Mouse (Mus musculus): ENCODE measurements around the gene Dcaf1. TPM values are rescaled to one million over a fixed set of nuclear protein-coding genes. Genes with fewer than 3 reads are reported as not detected.

Dcaf1 gene
- polyA plus RNA-seq, 1 experiment, result 26.2 TPM

GRCm38 (mm10) chr9:106886828-106887702 lies 65.4 kb downstream of the Dcaf1 start, which contains the start of gene Rbm15b:
Rbm15b (minus strand) TSS chr9:106887428.
- TF ChIP-seq CTCF (IDR thresholded peaks at IDR 0.05; ENCODE audit: borderline replicate concordance, insufficient read depth, low read depth, low read length), result peak; percentile 74
- no peak for TF ChIP-seq POLR2A (IDR thresholded peaks at IDR 0.05; ENCODE audit: borderline replicate concordance, insufficient read depth, low read length)
- peak within 1 kb of the TSS; percentile 56; the same call in 1 of the 2 replicates for H3K27ac ChIP-seq (ENCODE audit: insufficient read depth, low read length)
- H3K4me1 ChIP-seq (ENCODE audit: control insufficient read depth, insufficient read depth, low read length), result peaks cover 23% of the 10 kb centered on the region
- DNase-seq, result peak; percentile 98
- H3K27me3 ChIP-seq (ENCODE audit: control insufficient read depth, insufficient read depth, low read length), result no peaks in the 10 kb centered on the region
- 3% methylated on average over 101 of the region's 101 CpGs for WGBS
- H3K4me3 ChIP-seq (replicated peaks; ENCODE audit: insufficient read depth, low read depth, low read length), result peak within 1 kb of the TSS; percentile 65

- DNase-seq, result no peak
- Histone ChIP-seq H3K27me3 (ENCODE audit: control insufficient read depth, insufficient read depth, low read length) (no peaks in the 10 kb centered on the region), H3K4me1 (ENCODE audit: control insufficient read depth, insufficient read depth, low read length) (peaks cover 21% of the 10 kb centered on the region), H3K4me3 (replicated peaks; ENCODE audit: insufficient read depth, low read depth, low read length) (no peak overlapping the region), H3K27ac (ENCODE audit: insufficient read depth, low read length) (no peak overlapping the region)
- no peak for TF ChIP-seq POLR2A (IDR thresholded peaks at IDR 0.05; ENCODE audit: borderline replicate concordance, insufficient read depth, low read length)
- no peak for TF ChIP-seq CTCF (IDR thresholded peaks at IDR 0.05; ENCODE audit: borderline replicate concordance, insufficient read depth, low read depth, low read length)
- WGBS, result 93% methylated on average over 3 of the region's 3 CpGs
Observed at GRCm38 (mm10) chr9:106888346-106888745, 66.7 kb downstream of the Dcaf1 start.

- TF ChIP-seq CTCF (IDR thresholded peaks at IDR 0.05; ENCODE audit: borderline replicate concordance, insufficient read depth, low read depth, low read length), result no peak
- TF ChIP-seq POLR2A (IDR thresholded peaks at IDR 0.05; ENCODE audit: borderline replicate concordance, insufficient read depth, low read length), result no peak
- no peak overlapping the region for H3K27ac ChIP-seq (ENCODE audit: insufficient read depth, low read length)
- DNase-seq, result no peak
- 84% methylated on average over 9 of the region's 9 CpGs for WGBS
- no peaks in the 10 kb centered on the region for H3K27me3 ChIP-seq (ENCODE audit: control insufficient read depth, insufficient read depth, low read length)
- H3K4me3 ChIP-seq (replicated peaks; ENCODE audit: insufficient read depth, low read depth, low read length), result no peak overlapping the region
- H3K4me1 ChIP-seq (ENCODE audit: control insufficient read depth, insufficient read depth, low read length), result peaks cover 14% of the 10 kb centered on the region; the same call in 1 of the 2 replicates
Observed at GRCm38 (mm10) chr9:106889321-106889720, 67.6 kb downstream of the Dcaf1 start.

GRCm38 (mm10) chr9:106890496-106891240 lies 69.0 kb downstream of the Dcaf1 start:
- DNase-seq, result peak in 1 of 2 experiments; percentile 44
- H3K4me3 ChIP-seq (replicated peaks; ENCODE audit: insufficient read depth, low read depth, low read length), result peak overlapping the region; percentile 79
- no peaks in the 10 kb centered on the region for H3K27me3 ChIP-seq (ENCODE audit: control insufficient read depth, insufficient read depth, low read length)
- 42% methylated on average over 8 of the region's 8 CpGs for WGBS
- H3K27ac ChIP-seq (ENCODE audit: insufficient read depth, low read length), result no peak overlapping the region
- TF ChIP-seq CTCF (IDR thresholded peaks at IDR 0.05; ENCODE audit: borderline replicate concordance, insufficient read depth, low read depth, low read length) (no peak), POLR2A (IDR thresholded peaks at IDR 0.05; ENCODE audit: borderline replicate concordance, insufficient read depth, low read length) (no peak)
- peaks cover 3% of the 10 kb centered on the region; the same call in 1 of the 2 replicates for H3K4me1 ChIP-seq (ENCODE audit: control insufficient read depth, insufficient read depth, low read length)

- no peaks in the 10 kb centered on the region for H3K27me3 ChIP-seq (ENCODE audit: control insufficient read depth, insufficient read depth, low read length)
- TF ChIP-seq POLR2A (IDR thresholded peaks at IDR 0.05; ENCODE audit: borderline replicate concordance, insufficient read depth, low read length), result no peak
- no peak for TF ChIP-seq CTCF (IDR thresholded peaks at IDR 0.05; ENCODE audit: borderline replicate concordance, insufficient read depth, low read depth, low read length)
- DNase-seq, result no peak
- H3K27ac ChIP-seq (ENCODE audit: insufficient read depth, low read length), result peak overlapping the region; percentile 59
- H3K4me3 ChIP-seq (replicated peaks; ENCODE audit: insufficient read depth, low read depth, low read length), result peak overlapping the region; percentile 79
- H3K4me1 ChIP-seq (ENCODE audit: control insufficient read depth, insufficient read depth, low read length), result peaks cover 3% of the 10 kb centered on the region; the same call in 1 of the 2 replicates
- WGBS, result under 1% methylated on average over 17 of the region's 17 CpGs
Observed at GRCm38 (mm10) chr9:106891341-106891741, 69.7 kb downstream of the Dcaf1 start.

- H3K4me1 ChIP-seq (ENCODE audit: control insufficient read depth, insufficient read depth, low read length), result peaks cover 3% of the 10 kb centered on the region; the same call in 1 of the 2 replicates
- peak within 1 kb of the TSS; percentile 86 for H3K4me3 ChIP-seq (replicated peaks; ENCODE audit: insufficient read depth, low read depth, low read length)
- H3K27me3 ChIP-seq (ENCODE audit: control insufficient read depth, insufficient read depth, low read length), result no peaks in the 10 kb centered on the region
- H3K27ac ChIP-seq (ENCODE audit: insufficient read depth, low read length), result peak within 1 kb of the TSS; percentile 60
- under 1% methylated on average over 59 of the region's 59 CpGs for WGBS
- DNase-seq, result peak; percentile 98 to 99
- TF ChIP-seq POLR2A (IDR thresholded peaks at IDR 0.05; ENCODE audit: borderline replicate concordance, insufficient read depth, low read length), result peak; percentile 92
- no peak for TF ChIP-seq CTCF (IDR thresholded peaks at IDR 0.05; ENCODE audit: borderline replicate concordance, insufficient read depth, low read depth, low read length)
Observed at GRCm38 (mm10) chr9:106891829-106892551, 70.3 kb downstream of the Dcaf1 start, which contains the start of gene Manf. Manf (minus strand) TSS chr9:106891979.

GRCm38 (mm10) chr9:106892552-106892875 lies 70.8 kb downstream of the Dcaf1 start:
- WGBS, result under 1% methylated on average over 9 of the region's 9 CpGs
- Histone ChIP-seq H3K27ac (ENCODE audit: insufficient read depth, low read length) (peak overlapping the region; percentile 60), H3K4me1 (ENCODE audit: control insufficient read depth, insufficient read depth, low read length) (peaks cover 3% of the 10 kb centered on the region; the same call in 1 of the 2 replicates), H3K27me3 (ENCODE audit: control insufficient read depth, insufficient read depth, low read length) (no peaks in the 10 kb centered on the region), H3K4me3 (replicated peaks; ENCODE audit: insufficient read depth, low read depth, low read length) (peak overlapping the region; percentile 86)
- DNase-seq, result no peak
- TF ChIP-seq POLR2A (IDR thresholded peaks at IDR 0.05; ENCODE audit: borderline replicate concordance, insufficient read depth, low read length), result no peak
- no peak for TF ChIP-seq CTCF (IDR thresholded peaks at IDR 0.05; ENCODE audit: borderline replicate concordance, insufficient read depth, low read depth, low read length)

Data from cerebellum, adult 2 months (tissue).